Mouse (Mus musculus) inflammation-experienced regulatory T-cells, adult 16 weeks (primary cell): ENCODE data around the gene Cryba4. TPM values are rescaled to one million over a fixed set of nuclear protein-coding genes. Genes with fewer than 3 reads are reported as not detected.

Experiments used
- polyA plus RNA-seq: library from polyadenylated mRNA; unstranded; fragments of 100-300 nt; shearing (Covaris generic); gene quantifications from one replicate; pipeline ENCODE4 v1.2.1, GENCODE M21; 2017

Gene Cryba4
- not detected for polyA plus RNA-seq

DNA sequence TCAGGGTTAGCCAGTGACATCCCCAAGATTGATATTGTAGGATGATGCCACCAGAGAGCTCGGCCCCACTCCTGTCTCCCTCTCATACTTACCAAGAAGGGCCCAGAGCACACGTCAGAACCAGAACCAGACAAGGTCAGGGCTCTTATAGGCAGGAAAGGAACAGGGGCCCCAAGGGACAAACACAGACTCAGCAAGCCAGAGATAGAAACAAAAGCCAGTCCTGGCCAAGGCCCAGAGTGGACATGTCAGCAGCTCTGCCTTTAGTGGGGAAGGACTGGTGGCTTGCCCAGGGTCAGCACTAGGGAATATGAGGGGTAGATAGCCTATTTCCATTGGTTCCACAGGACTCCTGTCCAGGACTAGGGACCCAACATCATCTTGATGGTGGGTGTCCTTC, at the start of gene Cryba4:
Cryba4 (minus strand) TSS at position 119 of the 400 bp plus-strand sequence.

GRCm38 (mm10) chr5:112276267-112276873, 24.1 kb upstream of the Cryba4 start, which contains the start of gene Tpst2:
TSS of gene Tpst2 (plus strand) at chr5:112276691.

GRCm38 (mm10) chr5:112255426-112255825, 3.1 kb upstream of the Cryba4 start, which contains the start of gene Crybb1:
TSS of gene Crybb1 (plus strand) at chr5:112255815.

Other genes with a start within 250 kb of the Cryba4 start
- gene Crybb1, start 3.3 kb upstream of the Cryba4 start, polyA plus RNA-seq: not detected
- 195 TPM for gene Tpst2, start 24.2 kb upstream of the Cryba4 start, polyA plus RNA-seq
- 48.0 TPM for gene Tfip11, start 73.8 kb upstream of the Cryba4 start, polyA plus RNA-seq
- 7.5 TPM for gene Srrd, start 90.5 kb upstream of the Cryba4 start, polyA plus RNA-seq
- 28.6 TPM for gene Hps4, start 90.6 kb upstream of the Cryba4 start, polyA plus RNA-seq
- 0.17 TPM for gene Gm6583, start 103.5 kb upstream of the Cryba4 start, polyA plus RNA-seq
- not detected for gene Asphd2, start 142.3 kb upstream of the Cryba4 start, polyA plus RNA-seq
- gene Gm6588, start 196.9 kb upstream of the Cryba4 start, polyA plus RNA-seq: not detected